Mouse (Mus musculus): ENCODE data around the gene Fars2. TPM values are rescaled to one million over a fixed set of nuclear protein-coding genes. Genes with fewer than 3 reads are reported as not detected.
A peak's percentile ranks its signal among the peaks of the same experiment; 100 is the strongest.

Fars2 gene
- polyA plus RNA-seq, 1 experiment from 2014 or later, result 32.2 TPM

GRCm38 (mm10) chr13:36503991-36504390, 386.8 kb downstream of the Fars2 start:
- no peak for ATAC-seq
- 89% methylated on average over 7 of the region's 7 CpGs for WGBS
- no peaks in the 10 kb centered on the region for H3K27me3 ChIP-seq (replicated peaks; ENCODE audit: control insufficient read depth, insufficient read depth, low read length)

GRCm38 (mm10) chr13:36505730-36506129, 388.5 kb downstream of the Fars2 start:
- no peak for ATAC-seq
- H3K9ac ChIP-seq (replicated peaks; ENCODE audit: low read depth, low read length), result no peak overlapping the region
- H3K4me3 ChIP-seq (replicated peaks; ENCODE audit: low read length), result no peak overlapping the region
- H3K36me3 ChIP-seq (ENCODE audit: control insufficient read depth, insufficient read depth), result no peaks in the 10 kb centered on the region
- no peaks in the 10 kb centered on the region for H3K27me3 ChIP-seq (replicated peaks; ENCODE audit: control insufficient read depth, insufficient read depth, low read length)
- H3K4me2 ChIP-seq (ENCODE audit: low read length), result no peak overlapping the region
- 0 out of 2 replicates have a peak, but pooled peaks cover 2% of the 10 kb centered on the region for H3K4me1 ChIP-seq (replicated peaks; ENCODE audit: control insufficient read depth, insufficient read depth, low read length)
- H3K27ac ChIP-seq (ENCODE audit: low read length), result no peak overlapping the region
- H3K9me3 ChIP-seq (ENCODE audit: control insufficient read depth, low read length), result no peaks in the 10 kb centered on the region
- 88% methylated on average over 6 of the region's 6 CpGs for WGBS

More at GRCm38 (mm10) chr13:36503991-36504390, 386.8 kb downstream of the Fars2 start:
- Histone ChIP-seq H3K4me2 (ENCODE audit: low read length) (no peak overlapping the region), H3K27ac (ENCODE audit: low read length) (no peak overlapping the region), H3K4me1 (replicated peaks; ENCODE audit: control insufficient read depth, insufficient read depth, low read length) (0 out of 2 replicates have a peak, but pooled peaks cover 2% of the 10 kb centered on the region), H3K4me3 (replicated peaks; ENCODE audit: low read length) (no peak overlapping the region), H3K9me3 (ENCODE audit: control insufficient read depth, low read length) (no peaks in the 10 kb centered on the region), H3K9ac (replicated peaks; ENCODE audit: low read depth, low read length) (no peak overlapping the region), H3K36me3 (ENCODE audit: control insufficient read depth, insufficient read depth) (no peaks in the 10 kb centered on the region)

- no peaks in the 10 kb centered on the region for H3K27me3 ChIP-seq (replicated peaks; ENCODE audit: control insufficient read depth, insufficient read depth, low read length)
- H3K4me1 ChIP-seq (replicated peaks; ENCODE audit: control insufficient read depth, insufficient read depth, low read length), result 0 out of 2 replicates have a peak, but pooled peaks cover 2% of the 10 kb centered on the region
- H3K9me3 ChIP-seq (ENCODE audit: control insufficient read depth, low read length), result no peaks in the 10 kb centered on the region
- 78% methylated on average over 5 of the region's 5 CpGs for WGBS
- ATAC-seq, result no peak
- no peak overlapping the region for H3K27ac ChIP-seq (ENCODE audit: low read length)
- no peaks in the 10 kb centered on the region for H3K36me3 ChIP-seq (ENCODE audit: control insufficient read depth, insufficient read depth)
- no peak overlapping the region for H3K4me3 ChIP-seq (replicated peaks; ENCODE audit: low read length)
- H3K4me2 ChIP-seq (ENCODE audit: low read length), result no peak overlapping the region
- H3K9ac ChIP-seq (replicated peaks; ENCODE audit: low read depth, low read length), result no peak overlapping the region
Measured at GRCm38 (mm10) chr13:36506315-36506714, 389.1 kb downstream of the Fars2 start.

GRCm38 (mm10) chr13:36510161-36510560, 392.9 kb downstream of the Fars2 start:
- H3K4me3 ChIP-seq (replicated peaks; ENCODE audit: low read length), result no peak overlapping the region
- no peaks in the 10 kb centered on the region for H3K36me3 ChIP-seq (ENCODE audit: control insufficient read depth, insufficient read depth)
- no peaks in the 10 kb centered on the region for H3K9me3 ChIP-seq (ENCODE audit: control insufficient read depth, low read length)
- 0 out of 2 replicates have a peak, but pooled peaks cover 2% of the 10 kb centered on the region for H3K4me1 ChIP-seq (replicated peaks; ENCODE audit: control insufficient read depth, insufficient read depth, low read length)
- no peak overlapping the region for H3K27ac ChIP-seq (ENCODE audit: low read length)
- 42% methylated on average over 2 of the region's 2 CpGs for WGBS
- H3K9ac ChIP-seq (replicated peaks; ENCODE audit: low read depth, low read length), result no peak overlapping the region
- no peaks in the 10 kb centered on the region for H3K27me3 ChIP-seq (replicated peaks; ENCODE audit: control insufficient read depth, insufficient read depth, low read length)
- no peak for ATAC-seq
- no peak overlapping the region for H3K4me2 ChIP-seq (ENCODE audit: low read length)

GRCm38 (mm10) chr13:36513126-36513525, 395.9 kb downstream of the Fars2 start:
- Histone ChIP-seq H3K9ac (replicated peaks; ENCODE audit: low read depth, low read length) (no peak overlapping the region), H3K27me3 (replicated peaks; ENCODE audit: control insufficient read depth, insufficient read depth, low read length) (no peaks in the 10 kb centered on the region), H3K36me3 (ENCODE audit: control insufficient read depth, insufficient read depth) (no peaks in the 10 kb centered on the region), H3K4me2 (ENCODE audit: low read length) (no peak overlapping the region), H3K9me3 (ENCODE audit: control insufficient read depth, low read length) (no peaks in the 10 kb centered on the region), H3K4me3 (replicated peaks; ENCODE audit: low read length) (no peak overlapping the region), H3K4me1 (replicated peaks; ENCODE audit: control insufficient read depth, insufficient read depth, low read length) (peaks cover 6% of the 10 kb centered on the region; the same call in 1 of the 2 replicates), H3K27ac (ENCODE audit: low read length) (no peak overlapping the region)
- WGBS, result 77% methylated on average over 1 of the region's 1 CpGs
- ATAC-seq, result no peak

GRCm38 (mm10) chr13:36518144-36518571, 400.9 kb downstream of the Fars2 start:
- Histone ChIP-seq H3K4me3 (replicated peaks; ENCODE audit: low read length) (0 out of 2 replicates have a peak overlapping the region, but pooled peaks have one; percentile 10), H3K9me3 (ENCODE audit: control insufficient read depth, low read length) (no peaks in the 10 kb centered on the region), H3K9ac (replicated peaks; ENCODE audit: low read depth, low read length) (no peak overlapping the region), H3K4me1 (replicated peaks; ENCODE audit: control insufficient read depth, insufficient read depth, low read length) (peaks cover 12% of the 10 kb centered on the region; the same call in 1 of the 2 replicates), H3K27me3 (replicated peaks; ENCODE audit: control insufficient read depth, insufficient read depth, low read length) (no peaks in the 10 kb centered on the region), H3K4me2 (ENCODE audit: low read length) (peak overlapping the region; percentile 42), H3K27ac (ENCODE audit: low read length) (0 out of 2 replicates have a peak overlapping the region, but pooled peaks have one; percentile 19), H3K36me3 (ENCODE audit: control insufficient read depth, insufficient read depth) (no peaks in the 10 kb centered on the region)
- WGBS, result 11% methylated on average over 9 of the region's 9 CpGs
- ATAC-seq, result peak; percentile 93

GRCm38 (mm10) chr13:36527761-36528160, 410.5 kb downstream of the Fars2 start:
- H3K4me3 ChIP-seq (replicated peaks; ENCODE audit: low read length), result no peak overlapping the region
- WGBS, result 95% methylated on average over 4 of the region's 4 CpGs
- H3K27ac ChIP-seq (ENCODE audit: low read length), result no peak overlapping the region
- no peaks in the 10 kb centered on the region for H3K36me3 ChIP-seq (ENCODE audit: control insufficient read depth, insufficient read depth)
- no peak overlapping the region for H3K9ac ChIP-seq (replicated peaks; ENCODE audit: low read depth, low read length)
- H3K4me1 ChIP-seq (replicated peaks; ENCODE audit: control insufficient read depth, insufficient read depth, low read length), result 0 out of 2 replicates have a peak, but pooled peaks cover 2% of the 10 kb centered on the region
- no peak for ATAC-seq
- H3K27me3 ChIP-seq (replicated peaks; ENCODE audit: control insufficient read depth, insufficient read depth, low read length), result no peaks in the 10 kb centered on the region
- no peaks in the 10 kb centered on the region for H3K9me3 ChIP-seq (ENCODE audit: control insufficient read depth, low read length)
- H3K4me2 ChIP-seq (ENCODE audit: low read length), result no peak overlapping the region

- Histone ChIP-seq H3K4me2 (ENCODE audit: low read length) (no peak overlapping the region), H3K9ac (replicated peaks; ENCODE audit: low read depth, low read length) (no peak overlapping the region), H3K27me3 (replicated peaks; ENCODE audit: control insufficient read depth, insufficient read depth, low read length) (no peaks in the 10 kb centered on the region), H3K4me1 (replicated peaks; ENCODE audit: control insufficient read depth, insufficient read depth, low read length) (peaks cover 2% of the 10 kb centered on the region; the same call in 1 of the 2 replicates), H3K36me3 (ENCODE audit: control insufficient read depth, insufficient read depth) (no peaks in the 10 kb centered on the region), H3K27ac (ENCODE audit: low read length) (no peak overlapping the region), H3K9me3 (ENCODE audit: control insufficient read depth, low read length) (no peaks in the 10 kb centered on the region), H3K4me3 (replicated peaks; ENCODE audit: low read length) (no peak overlapping the region)
- WGBS, result 62% methylated on average over 8 of the region's 8 CpGs
- no peak for ATAC-seq
Measured at GRCm38 (mm10) chr13:36528223-36528895, 411.1 kb downstream of the Fars2 start.

- no peak overlapping the region for H3K9ac ChIP-seq (replicated peaks; ENCODE audit: low read depth, low read length)
- H3K4me1 ChIP-seq (replicated peaks; ENCODE audit: control insufficient read depth, insufficient read depth, low read length), result peaks cover 4% of the 10 kb centered on the region; the same call in 1 of the 2 replicates
- no peak overlapping the region for H3K4me2 ChIP-seq (ENCODE audit: low read length)
- no peaks in the 10 kb centered on the region for H3K27me3 ChIP-seq (replicated peaks; ENCODE audit: control insufficient read depth, insufficient read depth, low read length)
- 91% methylated on average over 5 of the region's 5 CpGs for WGBS
- H3K27ac ChIP-seq (ENCODE audit: low read length), result no peak overlapping the region
- no peaks in the 10 kb centered on the region for H3K9me3 ChIP-seq (ENCODE audit: control insufficient read depth, low read length)
- no peak for ATAC-seq
- H3K36me3 ChIP-seq (ENCODE audit: control insufficient read depth, insufficient read depth), result no peaks in the 10 kb centered on the region
- H3K4me3 ChIP-seq (replicated peaks; ENCODE audit: low read length), result no peak overlapping the region
Measured at GRCm38 (mm10) chr13:36529467-36530039, 412.3 kb downstream of the Fars2 start.

Data from forebrain, embryonic 16.5 days (tissue).